Mouse (Mus musculus) monocyte, adult 2 months (primary cell): ENCODE measurements around the gene G3bp1.

Source experiments
- DNase-seq, 2 experiments: peaks; one replicate each; pipeline ENCODE4 v3.0.0; 2022; ENCODE audit warnings: low spot score in 2 of 2, low read depth in 1 of 2

Gene G3bp1

DNA sequence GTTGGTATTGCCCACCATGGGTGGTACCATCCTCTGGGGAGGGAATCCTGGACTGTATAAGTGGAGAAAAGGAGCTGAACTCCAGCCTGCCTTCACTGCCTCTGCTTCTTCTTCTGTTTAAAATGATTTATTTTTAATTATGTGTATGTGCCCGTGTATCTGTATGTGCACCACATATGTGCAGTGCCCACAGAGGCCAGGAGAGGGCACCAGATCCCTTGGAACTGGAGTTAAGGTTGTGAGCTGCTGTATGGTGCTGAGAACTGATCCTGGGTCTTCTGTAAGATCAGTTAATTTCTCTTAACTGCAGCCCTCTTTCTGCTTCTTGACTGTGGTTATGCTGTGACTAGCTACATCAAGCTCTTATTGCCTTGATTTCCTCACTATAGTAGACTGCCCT is 76.2 kb downstream of the G3bp1 start:
- DNase-seq = no peak
